Mouse (Mus musculus) brain, adult 2 months (tissue): ENCODE measurements at regions not wholly inside any gene's neighbourhood (a gene's known extent, or its start where the extent isn't known, plus 50 kb on each side); places are given as distances from the start of the nearest gene placed in this dataset.

Experiments
- DNase-seq: peaks from one replicate; pipeline ENCODE4 v3.0.0; 2011; ENCODE audit warnings: low read depth, low spot score

DNA sequence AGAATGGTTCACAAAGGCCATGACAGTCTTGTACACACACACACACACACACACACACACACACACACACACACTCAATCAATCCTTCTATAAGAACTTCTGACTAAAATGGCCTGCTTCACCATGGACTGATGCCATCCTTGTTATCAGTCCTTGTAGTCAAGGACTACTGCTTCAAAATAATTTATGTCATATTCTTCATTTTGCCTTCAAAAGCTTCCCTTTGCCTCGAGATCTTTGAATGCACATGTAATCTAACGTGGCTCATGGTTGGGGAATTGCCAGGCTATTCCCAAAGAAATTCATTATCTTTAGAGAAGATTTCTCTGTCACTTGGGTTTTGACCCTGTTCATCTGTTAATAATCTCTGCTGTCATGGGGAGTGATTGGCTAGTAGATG lies 278.0 kb upstream of the Cdyl start:
- DNase-seq = no peak

DNA sequence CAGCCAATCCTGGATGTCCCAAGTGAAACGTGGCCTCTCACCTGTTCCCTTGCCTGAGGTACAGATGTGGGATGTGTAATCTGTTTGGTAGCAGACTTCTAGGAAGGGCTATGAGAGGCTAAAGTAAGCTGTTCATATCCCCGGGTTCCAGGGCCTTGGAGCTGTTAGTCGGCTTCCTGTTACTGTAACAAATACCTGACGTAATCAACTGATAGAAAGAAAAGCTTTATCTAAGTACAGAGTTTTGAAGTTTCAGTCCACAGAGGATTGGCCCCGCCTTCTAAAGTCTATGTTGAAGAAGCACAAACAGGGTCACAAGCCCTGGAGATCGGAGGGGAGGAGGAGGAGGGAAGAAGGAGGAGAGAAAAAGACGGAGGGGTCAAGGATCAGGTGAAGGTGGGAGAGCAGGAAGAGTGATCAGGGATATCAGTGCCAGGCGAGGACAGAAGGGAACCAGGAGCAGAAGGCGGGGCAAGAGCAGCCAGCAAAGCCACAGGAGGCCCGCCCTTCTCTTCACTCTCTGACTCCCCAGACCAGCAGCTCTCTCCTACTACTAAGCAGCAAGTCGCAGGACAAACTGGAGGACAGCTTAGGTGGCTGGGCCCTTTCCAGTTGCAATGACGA lies 276.5 kb upstream of the Cdyl start:
- peak; percentile 15 for DNase-seq

- peak; percentile 14 for DNase-seq
Observed at GRCm38 (mm10) chr13:35383624-35384018, 276.0 kb upstream of the Cdyl start.

DNA sequence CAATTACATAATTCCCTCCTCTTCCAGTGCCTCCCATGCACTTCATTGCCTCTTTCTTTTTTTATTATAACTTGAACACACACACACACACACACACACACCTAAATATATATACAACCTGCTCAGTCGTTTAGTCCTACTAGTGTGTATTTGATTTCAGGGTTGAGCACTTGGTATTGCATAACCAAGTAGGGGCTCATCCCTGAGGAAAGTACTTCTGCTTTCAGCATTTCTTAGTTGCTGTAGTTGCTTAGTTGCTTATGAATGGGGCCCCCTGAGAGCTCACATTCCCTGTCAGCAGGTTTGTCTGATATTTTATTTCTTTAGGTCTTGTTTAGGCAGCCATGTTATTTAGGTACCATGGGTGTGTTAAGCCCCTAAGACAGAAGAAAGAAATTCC lies 271.3 kb upstream of the Cdyl start:
- DNase-seq = no peak

DNA sequence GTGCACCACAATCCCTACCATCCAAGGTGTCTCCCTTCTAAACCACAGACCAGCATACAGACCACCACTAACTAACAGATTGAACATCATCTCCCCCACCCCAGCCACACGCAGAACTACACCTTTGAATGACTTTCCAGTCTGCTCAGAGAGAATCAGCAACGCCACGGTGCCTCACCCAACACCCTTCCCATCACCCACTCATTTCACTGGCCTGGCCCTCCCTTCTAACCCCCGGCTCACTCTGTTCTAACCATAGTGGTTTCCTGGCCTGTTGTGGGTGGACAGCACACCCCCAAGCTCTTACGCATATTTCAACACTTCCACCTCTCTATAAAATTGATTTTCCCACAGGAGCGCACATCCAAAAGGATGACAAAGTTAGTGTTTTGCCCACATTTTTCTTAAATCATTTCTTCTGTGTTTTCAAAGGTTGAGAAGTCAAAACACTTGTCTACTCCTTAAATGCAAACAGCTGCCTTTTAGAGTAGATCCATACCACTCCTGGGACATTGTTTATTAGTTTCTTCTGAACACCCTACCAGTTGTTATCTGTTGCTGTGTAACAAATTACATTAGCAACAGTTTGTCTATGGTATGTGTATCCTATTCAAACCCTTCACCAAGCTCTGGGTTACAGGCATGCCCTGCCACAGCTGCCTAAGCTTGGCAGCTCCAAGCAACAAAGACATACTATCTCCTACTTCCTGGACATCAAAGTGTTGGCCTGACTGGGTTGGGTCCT lies 269.7 kb upstream of the Cdyl start:
- no peak for DNase-seq

- DNase-seq = no peak
Observed at GRCm38 (mm10) chr13:35390526-35390880, 269.1 kb upstream of the Cdyl start.

- DNase-seq = no peak
Observed at GRCm38 (mm10) chr13:35392167-35392566, 267.5 kb upstream of the Cdyl start.

DNA sequence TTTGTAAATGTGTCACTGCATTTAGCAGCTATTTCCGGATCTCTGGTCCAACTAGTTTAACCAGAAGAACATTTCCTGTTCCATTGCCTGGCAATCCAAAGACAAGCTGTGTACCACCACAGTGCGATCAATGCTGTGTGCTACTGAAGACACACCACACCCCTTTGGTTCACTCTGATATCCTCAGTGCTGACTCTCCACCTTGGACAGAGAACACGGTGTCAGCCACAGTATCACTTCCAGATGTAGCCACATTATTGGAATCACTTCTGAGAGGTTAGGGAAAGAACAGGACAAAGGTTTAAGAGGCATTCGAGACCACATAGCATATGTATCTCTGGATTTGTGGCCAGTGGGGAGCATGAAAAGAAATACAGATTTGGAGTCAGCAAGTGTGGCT lies 264.4 kb upstream of the Cdyl start:
- DNase-seq = no peak

GRCm38 (mm10) chr13:35395630-35396029 lies 264.0 kb upstream of the Cdyl start:
- DNase-seq = peak; percentile 40

DNA sequence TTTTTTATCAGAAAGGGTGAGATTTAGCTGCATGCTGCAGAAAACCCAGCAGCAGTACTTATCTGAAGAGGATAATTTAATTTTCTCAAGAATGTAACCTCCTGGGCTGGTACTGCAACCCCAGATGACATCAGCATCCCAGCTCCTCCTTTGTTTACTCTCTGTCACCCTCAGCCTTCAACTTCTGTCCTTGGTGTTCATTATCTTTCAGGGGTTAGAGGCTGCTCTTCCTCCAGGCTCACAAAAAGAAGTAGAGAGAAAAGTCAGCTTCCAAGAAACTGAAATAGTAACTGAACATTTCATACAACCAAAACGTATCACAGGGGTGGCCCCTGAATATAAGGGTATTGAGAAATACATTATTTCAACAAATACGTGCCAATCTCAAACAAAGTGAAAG lies 262.5 kb upstream of the Cdyl start:
- DNase-seq = no peak

DNA sequence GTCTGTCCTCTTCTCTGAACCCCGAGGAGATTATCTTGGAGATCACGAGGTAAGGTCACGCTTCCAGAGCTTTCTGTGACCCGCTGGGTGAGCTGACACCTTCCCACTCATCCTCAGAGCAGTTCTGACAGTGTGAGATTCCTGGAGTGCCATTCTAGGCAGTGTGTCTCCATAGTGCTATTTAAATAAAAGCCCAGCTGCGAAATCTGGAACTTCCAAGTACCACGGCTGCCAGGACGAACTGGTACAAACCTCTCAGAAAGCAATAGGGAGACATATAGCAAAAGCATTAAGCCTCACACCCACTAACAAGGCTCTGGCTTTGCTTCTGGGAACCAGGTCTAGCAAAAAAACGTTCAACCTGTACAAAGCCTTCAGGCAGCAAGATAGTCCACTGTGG lies 261.4 kb upstream of the Cdyl start:
- peak; percentile 64 for DNase-seq

- DNase-seq = no peak
Observed at GRCm38 (mm10) chr13:35402856-35403255, 256.8 kb upstream of the Cdyl start.

- DNase-seq = no peak
Observed at GRCm38 (mm10) chr13:35404428-35404827, 255.2 kb upstream of the Cdyl start.

- no peak for DNase-seq
Observed at GRCm38 (mm10) chr13:35405384-35405783, 254.2 kb upstream of the Cdyl start.

DNA sequence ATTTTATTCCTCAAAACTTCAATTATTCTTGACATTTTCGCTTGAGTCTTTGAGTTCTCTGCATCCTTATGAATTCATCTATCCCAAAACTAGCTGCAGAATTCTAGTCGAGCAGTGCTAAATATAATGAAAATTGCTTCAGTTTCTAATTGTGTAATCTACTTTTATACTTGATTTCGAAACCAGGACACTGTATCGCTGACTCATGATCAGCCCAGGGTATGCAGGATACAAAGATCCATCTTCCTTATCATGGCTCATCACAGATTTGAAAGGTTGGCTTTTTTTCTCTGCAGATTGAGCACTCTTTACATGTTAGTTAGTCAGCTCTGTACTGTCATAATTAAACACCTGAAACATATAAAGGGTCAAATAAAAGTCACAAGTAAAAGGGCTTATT lies 242.1 kb upstream of the Cdyl start:
- peak; percentile 20 for DNase-seq

GRCm38 (mm10) chr13:35420076-35420475 lies 239.6 kb upstream of the Cdyl start:
- no peak for DNase-seq

DNA sequence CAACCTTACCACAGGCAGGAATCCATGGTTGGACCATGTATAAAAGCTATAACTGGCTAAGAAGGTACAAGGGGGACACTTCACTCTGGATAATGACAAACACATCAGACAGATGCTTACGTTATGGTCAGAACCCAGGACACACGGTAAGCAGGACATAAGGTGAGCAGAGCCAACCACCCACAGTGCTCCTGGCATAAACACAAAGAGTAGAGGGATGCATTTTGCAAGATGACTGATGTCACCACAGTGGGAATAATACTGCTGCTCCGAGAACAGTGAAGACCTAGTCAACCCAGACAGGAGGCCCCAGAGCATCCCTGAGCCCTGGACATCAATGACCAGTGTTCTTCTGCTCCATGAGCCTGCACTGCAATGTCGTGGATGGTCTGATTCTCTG lies 233.6 kb upstream of the Cdyl start:
- peak; percentile 27 for DNase-seq

DNA sequence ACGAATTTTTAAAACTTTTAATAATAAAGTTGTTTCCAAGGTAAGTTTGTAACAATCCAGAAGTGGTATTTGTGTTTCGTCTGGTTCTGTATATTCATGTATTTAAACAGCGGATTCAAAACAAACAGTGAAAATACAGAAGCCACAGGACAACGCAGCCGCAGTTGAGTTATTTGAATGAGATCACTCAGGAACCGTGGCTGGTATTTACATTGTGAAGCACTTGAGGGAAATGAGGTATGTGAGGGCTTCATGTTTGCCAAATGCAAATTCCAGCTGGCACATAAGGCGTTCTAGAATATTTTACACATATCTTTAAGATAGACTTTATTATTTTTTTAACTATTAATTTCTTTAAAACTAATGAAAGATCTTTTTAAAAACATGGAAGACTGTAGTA lies 224.5 kb upstream of the Cdyl start:
- DNase-seq = no peak

DNA sequence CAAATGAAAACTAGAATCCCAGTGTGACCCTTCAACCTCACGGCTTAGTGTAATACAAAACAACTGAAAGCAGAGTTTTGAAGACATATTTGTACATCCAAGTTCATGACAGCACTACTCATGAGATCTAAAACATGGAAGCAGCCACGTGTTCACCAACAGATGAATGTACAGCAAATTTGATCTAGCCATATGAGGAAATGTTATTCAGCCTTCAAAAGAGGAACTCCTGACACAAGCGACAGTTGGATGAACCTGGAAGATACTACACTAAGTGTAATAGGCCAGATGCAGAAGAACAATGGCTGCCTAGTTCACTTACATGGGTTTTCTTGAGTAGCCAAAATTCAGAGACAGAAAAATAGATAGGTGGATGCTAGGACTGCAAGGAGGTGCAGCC lies 212.0 kb upstream of the Cdyl start:
- DNase-seq = no peak

DNA sequence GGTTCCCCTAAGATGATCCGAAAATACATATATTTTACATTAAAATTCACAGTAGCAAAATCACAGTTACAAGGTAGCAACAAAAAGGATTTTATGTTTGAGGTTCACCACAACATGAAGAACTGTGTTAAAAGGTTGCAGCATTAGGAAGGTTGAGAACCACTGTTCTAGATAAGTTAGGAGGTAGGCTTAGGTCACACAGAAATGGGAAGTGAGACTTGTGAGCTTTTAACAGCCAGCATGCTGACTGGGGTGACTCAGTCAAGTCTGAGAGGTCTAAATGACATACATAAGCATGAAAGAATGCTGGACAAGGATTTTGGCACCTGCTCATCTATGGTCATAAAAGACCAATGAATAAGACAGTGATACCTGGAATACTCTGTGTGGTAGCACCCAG lies 207.2 kb upstream of the Cdyl start:
- no peak for DNase-seq

DNA sequence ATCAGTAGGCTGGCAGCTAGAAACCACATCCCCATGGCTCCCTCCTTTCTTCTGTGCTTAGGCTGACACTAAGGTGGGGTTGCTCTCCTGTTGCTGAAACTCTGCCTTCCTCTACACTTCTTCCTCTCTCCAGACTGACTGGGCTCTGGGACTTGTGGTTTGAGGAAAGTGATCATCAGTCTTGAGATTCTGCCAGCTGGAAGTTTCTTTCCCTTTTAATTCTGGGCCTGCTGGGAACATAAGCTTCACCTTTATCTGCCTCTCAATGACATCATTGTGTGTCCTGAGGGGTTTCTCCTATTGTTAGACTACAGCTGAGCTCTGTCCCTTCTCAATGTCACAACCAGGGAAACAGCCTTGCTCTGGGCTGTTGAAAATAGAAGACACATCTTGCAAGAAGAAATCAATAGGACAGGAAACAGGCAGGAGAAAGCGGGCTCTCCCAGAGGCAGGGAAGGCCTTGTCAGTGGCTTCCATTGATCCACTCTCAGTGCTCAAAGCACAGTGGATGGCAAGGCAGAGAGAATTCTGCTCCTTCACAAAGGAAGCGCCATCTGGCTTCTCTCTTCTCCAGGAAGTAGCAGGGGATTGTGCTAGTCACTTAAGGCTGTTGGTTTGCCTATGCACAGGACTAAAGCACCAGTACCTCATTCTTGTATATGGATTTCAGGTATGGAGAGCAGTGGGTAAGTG lies 206.3 kb upstream of the Cdyl start:
- no peak for DNase-seq

DNA sequence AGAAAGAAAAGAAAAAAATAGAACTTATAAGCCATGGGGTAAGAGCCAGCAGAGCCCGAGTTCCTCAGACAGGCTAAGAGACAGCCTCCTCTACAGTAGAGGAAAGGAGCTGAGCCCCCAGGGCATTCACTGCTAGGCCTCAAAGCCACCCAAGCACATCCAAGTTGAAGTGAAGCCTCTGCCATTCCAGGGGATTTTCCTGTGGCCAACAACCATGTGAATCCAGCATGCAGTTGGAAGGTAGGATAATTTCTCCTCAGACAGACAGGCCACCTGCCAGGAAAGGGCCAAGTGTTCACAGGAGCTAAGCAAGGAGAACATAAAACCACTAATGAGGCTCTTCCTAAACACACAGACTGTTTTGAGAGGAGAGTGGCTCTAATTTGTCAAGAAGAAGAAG lies 199.6 kb upstream of the Cdyl start:
- DNase-seq = no peak

GRCm38 (mm10) chr13:35463231-35463630 lies 196.4 kb upstream of the Cdyl start:
- DNase-seq = no peak
